13 mouse cellular contexts compared by ENCODE assay signal in genomic region chr2:44461289-44462250, GRCm38 (mm10).
DNase-seq lines count a peak whose midpoint lies in the region.
"Had no signal": no experiment of that assay in that cellular context is flagged by ENCODE, and none has a peak within 500 bp of the region (broad histone marks: within the 10 kb centered on the region; RNA-seq: fewer than 3 reads in every experiment).

No protein-coding gene starts in this region.

- intact Hi-C loops in left cerebral cortex, postnatal 36 days (cut with DNase I) = no loop called here
- intact Hi-C loops in left cerebral cortex, postnatal 10 days (cut with DNase I) = no loop called here

- DNase-seq in frontal cortex, postnatal 36 days (ENCODE audit: low spot score in 2 of 2) = peak; percentile 8 to 17
- no peak for DNase-seq in frontal cortex, postnatal 25 days (ENCODE audit: low spot score in 2 of 2)
- DNase-seq in left cerebral cortex, postnatal 36 days (ENCODE audit: low spot score in 2 of 2) = peak; percentile 9 to 17
- DNase-seq in left cerebral cortex, postnatal 10 days (ENCODE audit: extremely low spot score in 1 of 2, low spot score in 2 of 2) = no peak
- peak; percentile 8 for DNase-seq in adipocyte (ENCODE audit: low spot score)
- DNase-seq in layer of hippocampus, adult 8-10 months (ENCODE audit: low spot score in 2 of 2) = peak; percentile 15 to 27
- no peak for DNase-seq in spleen, postnatal 4 days (ENCODE audit: low spot score in 2 of 2)
- no peak for DNase-seq in gastrocnemius, adult 18-20 months (ENCODE audit: low spot score)
- DNase-seq: B cell, adult 2 months; heart, postnatal 36 days; liver, embryonic 13.5 days; right cerebral cortex, postnatal 14 days; thymus, postnatal 25 days had no signal

Comparison
In these comparisons a context has a peak if more than half of its experiments do, and no peak if none do; other contexts are left out.
1. DNase-seq: peak in frontal cortex, postnatal 36 days (2 of 2), left cerebral cortex, postnatal 36 days (2 of 2), adipocyte (single experiment) and layer of hippocampus, adult 8-10 months (2 of 2); none in frontal cortex, postnatal 25 days (0 of 2), left cerebral cortex, postnatal 10 days (0 of 2), spleen, postnatal 4 days (0 of 2) and gastrocnemius, adult 18-20 months (single experiment).